Mouse (Mus musculus) stomach, embryonic 15.5 days (tissue): ENCODE data around the gene Aff3. TPM values are rescaled to one million over a fixed set of nuclear protein-coding genes. Genes with fewer than 3 reads are reported as not detected.
A peak's percentile ranks its signal among the peaks of the same experiment; 100 is the strongest.

Source experiments
- ATAC-seq: fragments of 200-750 bp; cut with Nextera tagmentation; 2 replicates; pipeline ENCODE4 v1.8.0; 2017; ENCODE audit warnings: low read depth, moderate number of reproducible peaks, moderate TSS enrichment; ENCODE audit not compliant: insufficient read depth, low FRiP score
- H3K27ac ChIP-seq: fragments of 300-500 bp; sonication (generic); 2 replicates; pipeline ENCODE4 v1.5.1; 2015; ENCODE audit warnings: mild to moderate bottlenecking, inconsistent platforms
- H3K27me3 ChIP-seq: fragments of 300-500 bp; sonication (generic); replicated peaks from 2 replicates; pipeline ENCODE4 v1.6.1; 2015; ENCODE audit warnings: inconsistent platforms
- H3K36me3 ChIP-seq: fragments of 300-500 bp; sonication (generic); 2 replicates; pipeline ENCODE4 v1.6.1; 2015; ENCODE audit warnings: inconsistent platforms
- H3K4me1 ChIP-seq: fragments of 300-500 bp; sonication (generic); 2 replicates; pipeline ENCODE4 v1.6.1; 2015; ENCODE audit warnings: inconsistent platforms
- H3K4me2 ChIP-seq: fragments of 300-500 bp; sonication (generic); 2 replicates; pipeline ENCODE4 v1.6.1; 2015; ENCODE audit warnings: mild to moderate bottlenecking, inconsistent platforms
- H3K4me3 ChIP-seq: fragments of 300-500 bp; sonication (generic); replicated peaks from 2 replicates; pipeline ENCODE4 v1.5.1; 2015; ENCODE audit warnings: inconsistent platforms
- H3K9ac ChIP-seq: fragments of 300-500 bp; sonication (generic); 2 replicates; pipeline ENCODE4 v1.6.1; 2015; ENCODE audit warnings: inconsistent platforms
- H3K9me3 ChIP-seq: fragments of 300-500 bp; sonication (generic); 2 replicates; pipeline ENCODE4 v1.6.1; 2016; ENCODE audit warnings: inconsistent platforms
- WGBS: fragments of 180-500 bp; shearing (Covaris S2); methylation state at CpG from one replicate; pipeline ENCODE4 v1.1.7; 2015; 5-methylcytosine and 5-hydroxymethylcytosine counted together
- polyA plus RNA-seq: library from polyadenylated mRNA; unstranded; fragments of >200 nt; fragmentation: Nextera tagmentation; extraction: Ambion mirVana; gene quantifications from 2 replicates; pipeline ENCODE4 v1.2.1, GENCODE M21; 2015

Gene Aff3
- polyA plus RNA-seq, 1 experiment from 2014 or later: 9.9 TPM

DNA sequence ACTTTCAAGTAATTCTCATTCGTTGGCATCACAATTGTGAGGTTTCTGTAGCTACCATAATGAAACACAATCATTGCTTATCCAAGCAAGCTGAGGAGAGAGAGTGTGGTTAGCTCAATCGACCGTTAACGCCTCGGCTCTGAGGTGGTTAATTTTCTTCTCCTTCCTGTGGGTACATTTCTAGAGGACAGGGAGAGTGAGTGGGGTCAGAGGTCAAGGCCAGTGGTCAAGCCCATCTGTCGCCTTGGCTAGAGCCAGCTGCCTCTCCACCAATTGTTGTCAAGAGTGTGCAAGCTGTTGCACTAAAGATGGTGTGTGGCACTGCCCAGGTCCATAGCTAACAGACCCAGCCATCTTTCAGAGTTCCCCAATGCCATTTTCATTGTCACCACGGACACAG is 14.7 kb downstream of the Aff3 start:
- Histone ChIP-seq H3K4me2 (no peak overlapping the region), H3K9me3 (no peaks in the 10 kb centered on the region), H3K36me3 (no peaks in the 10 kb centered on the region), H3K4me3 (no peak overlapping the region), H3K9ac (no peak overlapping the region), H3K27ac (no peak overlapping the region), H3K4me1 (no peaks in the 10 kb centered on the region), H3K27me3 (no peaks in the 10 kb centered on the region)
- WGBS: 54% methylated on average over 7 of the region's 7 CpGs
- ATAC-seq: no peak

DNA sequence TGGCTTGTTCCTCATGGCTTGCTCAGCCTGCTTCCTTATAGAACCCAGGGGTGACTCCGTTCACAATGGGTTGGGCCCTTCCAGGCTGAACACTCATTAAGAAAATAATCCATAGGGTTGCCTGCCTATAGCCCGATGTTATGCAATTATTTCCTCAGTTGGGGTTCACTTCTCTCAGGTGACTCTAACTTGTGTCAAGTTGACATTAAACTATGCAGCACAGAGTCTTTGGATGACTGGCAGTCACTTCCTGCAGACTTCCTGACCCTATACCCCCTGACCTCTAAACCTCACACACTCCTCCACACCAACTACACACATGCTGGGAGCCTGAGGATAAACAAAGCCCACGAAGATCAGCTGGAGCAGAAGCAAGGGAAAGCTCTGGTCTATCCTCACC is 15.6 kb downstream of the Aff3 start:
- Histone ChIP-seq H3K9ac (no peak overlapping the region), H3K4me3 (no peak overlapping the region), H3K27ac (no peak overlapping the region), H3K4me2 (no peak overlapping the region), H3K9me3 (no peaks in the 10 kb centered on the region), H3K4me1 (no peaks in the 10 kb centered on the region), H3K36me3 (no peaks in the 10 kb centered on the region), H3K27me3 (no peaks in the 10 kb centered on the region)
- WGBS: 54% methylated on average over 3 of the region's 3 CpGs
- ATAC-seq: no peak

GRCm38 (mm10) chr1:38642288-38642687 is 22.5 kb downstream of the Aff3 start:
- H3K9ac ChIP-seq: no peak overlapping the region
- ATAC-seq: no peak
- WGBS: 52% methylated on average over 4 of the region's 4 CpGs
- no peaks in the 10 kb centered on the region for H3K36me3 ChIP-seq
- H3K4me3 ChIP-seq: no peak overlapping the region
- H3K9me3 ChIP-seq: no peaks in the 10 kb centered on the region
- no peaks in the 10 kb centered on the region for H3K4me1 ChIP-seq
- H3K4me2 ChIP-seq: no peak overlapping the region
- no peak overlapping the region for H3K27ac ChIP-seq
- no peaks in the 10 kb centered on the region for H3K27me3 ChIP-seq

DNA sequence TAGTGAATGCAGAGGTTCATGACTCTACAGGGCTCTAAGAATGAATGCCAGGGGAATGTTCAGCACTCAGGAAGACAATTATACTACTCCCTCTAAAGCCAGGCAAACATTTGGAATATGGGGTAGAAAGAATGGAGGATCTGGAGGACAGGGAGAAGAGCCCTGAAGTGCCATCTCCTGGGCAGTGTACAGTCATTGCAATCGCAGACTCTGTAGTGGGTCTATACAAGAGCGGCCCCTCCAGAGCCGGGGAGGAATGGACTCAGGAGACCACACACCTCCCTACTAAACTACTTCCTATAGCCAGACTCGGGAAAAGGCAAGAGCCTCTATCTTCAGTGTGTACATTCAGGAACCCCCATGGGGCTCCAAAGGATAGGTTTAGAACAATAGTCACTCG is 25.1 kb downstream of the Aff3 start:
- Histone ChIP-seq H3K27me3 (0 out of 2 replicates have a peak, but pooled peaks cover 3% of the 10 kb centered on the region), H3K27ac (no peak overlapping the region), H3K4me3 (no peak overlapping the region), H3K9me3 (no peaks in the 10 kb centered on the region), H3K4me1 (no peaks in the 10 kb centered on the region), H3K4me2 (no peak overlapping the region), H3K9ac (no peak overlapping the region), H3K36me3 (no peaks in the 10 kb centered on the region)
- 67% methylated on average over 5 of the region's 5 CpGs for WGBS
- ATAC-seq: no peak

DNA sequence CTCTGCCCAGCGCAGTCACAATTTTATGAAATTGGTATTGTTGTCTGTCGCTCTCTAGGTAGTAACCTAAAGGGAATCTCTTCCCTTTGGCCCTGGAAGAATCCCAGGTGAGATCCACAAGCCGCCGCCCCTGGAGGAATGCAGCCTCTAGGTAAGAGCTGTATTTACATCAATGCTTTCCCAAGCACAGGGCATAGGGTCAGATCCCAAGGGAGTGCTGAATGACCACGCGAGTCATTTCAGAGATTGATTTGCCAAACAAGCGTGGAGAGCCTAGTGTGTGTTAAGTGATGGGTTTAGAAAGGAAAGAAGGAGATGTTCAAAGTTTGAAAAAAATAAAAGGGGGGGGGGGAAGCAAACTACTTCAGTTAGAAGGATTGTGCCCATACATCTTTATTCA is 29.2 kb downstream of the Aff3 start:
- H3K9ac ChIP-seq: no peak overlapping the region
- H3K4me1 ChIP-seq: no peaks in the 10 kb centered on the region
- no peaks in the 10 kb centered on the region for H3K9me3 ChIP-seq
- 61% methylated on average over 7 of the region's 7 CpGs for WGBS
- no peak overlapping the region for H3K4me3 ChIP-seq
- H3K27ac ChIP-seq: no peak overlapping the region
- no peak overlapping the region for H3K4me2 ChIP-seq
- no peak for ATAC-seq
- no peaks in the 10 kb centered on the region for H3K36me3 ChIP-seq
- H3K27me3 ChIP-seq: 0 out of 2 replicates have a peak, but pooled peaks cover 3% of the 10 kb centered on the region

DNA sequence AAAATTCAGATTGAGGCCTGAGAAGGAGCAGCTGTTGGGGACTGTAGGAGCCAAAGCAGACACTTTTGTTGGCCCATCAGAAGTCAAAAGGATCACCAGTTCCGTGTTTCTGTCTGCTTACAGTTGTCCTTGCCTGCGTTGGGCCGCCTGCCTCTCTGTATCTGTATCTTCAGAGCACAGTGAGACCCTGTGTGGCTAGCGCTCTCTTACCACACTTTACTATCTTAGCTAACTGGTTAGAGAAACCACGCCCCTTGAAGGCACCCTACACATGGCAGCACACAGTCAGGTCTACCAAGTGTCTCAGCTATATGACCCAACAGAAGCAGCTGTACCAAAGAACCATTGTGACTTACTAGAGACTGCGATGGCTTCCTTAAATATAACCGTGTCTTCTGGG is 30.7 kb downstream of the Aff3 start:
- ATAC-seq: no peak
- Histone ChIP-seq H3K9me3 (no peaks in the 10 kb centered on the region), H3K9ac (no peak overlapping the region), H3K4me3 (no peak overlapping the region), H3K4me1 (no peaks in the 10 kb centered on the region), H3K36me3 (no peaks in the 10 kb centered on the region), H3K27me3 (0 out of 2 replicates have a peak, but pooled peaks cover 3% of the 10 kb centered on the region), H3K4me2 (no peak overlapping the region), H3K27ac (no peak overlapping the region)
- 82% methylated on average over 7 of the region's 7 CpGs for WGBS

GRCm38 (mm10) chr1:38632461-38633180 is 32.1 kb downstream of the Aff3 start:
- no peak overlapping the region for H3K9ac ChIP-seq
- H3K27me3 ChIP-seq: peaks cover 9% of the 10 kb centered on the region; the same call in 1 of the 2 replicates
- H3K9me3 ChIP-seq: no peaks in the 10 kb centered on the region
- WGBS: 87% methylated on average over 16 of the region's 16 CpGs
- H3K4me3 ChIP-seq: no peak overlapping the region
- H3K36me3 ChIP-seq: no peaks in the 10 kb centered on the region
- no peak overlapping the region for H3K27ac ChIP-seq
- H3K4me2 ChIP-seq: no peak overlapping the region
- peaks cover 6% of the 10 kb centered on the region; the same call in 1 of the 2 replicates for H3K4me1 ChIP-seq
- no peak for ATAC-seq

DNA sequence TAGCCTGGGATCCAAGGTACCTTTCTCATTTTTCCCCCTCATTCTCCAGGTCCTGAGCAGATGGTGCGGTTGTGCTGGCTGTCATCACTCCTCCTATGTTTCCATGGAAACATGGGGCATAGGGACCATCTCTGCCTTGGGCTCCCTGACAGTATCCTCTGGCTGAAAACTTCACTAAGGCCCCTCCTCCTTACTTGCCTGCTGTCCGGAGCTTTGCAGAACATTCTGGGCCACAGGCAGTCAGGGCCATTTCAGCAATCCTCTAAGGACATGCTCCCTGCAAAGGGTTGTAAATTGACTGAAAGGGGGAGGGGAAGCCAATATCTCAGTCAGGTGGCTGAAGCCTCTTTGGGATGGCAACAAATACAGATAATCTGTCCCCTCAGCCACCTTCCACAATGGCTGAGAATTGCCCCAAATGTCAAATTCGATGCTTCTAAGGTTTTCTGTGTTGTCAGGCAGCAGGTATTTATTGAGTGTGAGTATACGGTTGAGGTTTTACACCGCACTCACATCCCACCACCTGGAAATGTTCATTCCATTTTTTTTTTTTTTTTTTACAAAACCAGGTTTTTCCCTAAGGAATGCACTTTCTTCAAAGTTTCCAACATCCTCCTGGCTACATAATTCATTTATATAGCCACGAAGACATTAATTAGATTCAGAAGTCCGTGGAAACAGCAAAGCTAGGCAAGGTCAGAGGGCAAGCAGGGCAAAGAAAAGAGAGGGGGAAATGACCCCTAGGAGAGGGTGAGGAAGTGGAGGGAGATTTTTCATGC is 33.1 kb downstream of the Aff3 start:
- ATAC-seq: no peak
- H3K9ac ChIP-seq: no peak overlapping the region
- no peak overlapping the region for H3K4me2 ChIP-seq
- H3K27me3 ChIP-seq: peaks cover 9% of the 10 kb centered on the region; the same call in 1 of the 2 replicates
- H3K4me3 ChIP-seq: no peak overlapping the region
- no peak overlapping the region for H3K27ac ChIP-seq
- peaks cover 6% of the 10 kb centered on the region; the same call in 1 of the 2 replicates for H3K4me1 ChIP-seq
- H3K9me3 ChIP-seq: no peaks in the 10 kb centered on the region
- no peaks in the 10 kb centered on the region for H3K36me3 ChIP-seq
- WGBS: 38% methylated on average over 7 of the region's 7 CpGs

GRCm38 (mm10) chr1:38628901-38629585 is 35.7 kb downstream of the Aff3 start:
- ATAC-seq: peak; percentile 25; the same call in 1 of the 2 replicates
- Histone ChIP-seq H3K4me2 (peak overlapping the region; percentile 9; the same call in 1 of the 2 replicates), H3K36me3 (no peaks in the 10 kb centered on the region), H3K9ac (no peak overlapping the region), H3K27ac (peak overlapping the region; percentile 86), H3K4me3 (no peak overlapping the region), H3K4me1 (peaks cover 8% of the 10 kb centered on the region; the same call in 1 of the 2 replicates), H3K27me3 (peaks cover 16% of the 10 kb centered on the region; the same call in 1 of the 2 replicates), H3K9me3 (no peaks in the 10 kb centered on the region)
- WGBS: 16% methylated on average over 11 of the region's 11 CpGs

- Histone ChIP-seq H3K27ac (peak overlapping the region; percentile 86), H3K9me3 (no peaks in the 10 kb centered on the region), H3K27me3 (peaks cover 16% of the 10 kb centered on the region; the same call in 1 of the 2 replicates), H3K4me1 (peaks cover 8% of the 10 kb centered on the region; the same call in 1 of the 2 replicates), H3K9ac (no peak overlapping the region), H3K36me3 (no peaks in the 10 kb centered on the region), H3K4me2 (peak overlapping the region; percentile 75), H3K4me3 (peak overlapping the region; percentile 75)
- 35% methylated on average over 8 of the region's 8 CpGs for WGBS
- ATAC-seq: no peak; the same call in 1 of the 2 replicates
These were observed 36.3 kb downstream of the Aff3 start for GRCm38 (mm10) chr1:38628426-38628825.

DNA sequence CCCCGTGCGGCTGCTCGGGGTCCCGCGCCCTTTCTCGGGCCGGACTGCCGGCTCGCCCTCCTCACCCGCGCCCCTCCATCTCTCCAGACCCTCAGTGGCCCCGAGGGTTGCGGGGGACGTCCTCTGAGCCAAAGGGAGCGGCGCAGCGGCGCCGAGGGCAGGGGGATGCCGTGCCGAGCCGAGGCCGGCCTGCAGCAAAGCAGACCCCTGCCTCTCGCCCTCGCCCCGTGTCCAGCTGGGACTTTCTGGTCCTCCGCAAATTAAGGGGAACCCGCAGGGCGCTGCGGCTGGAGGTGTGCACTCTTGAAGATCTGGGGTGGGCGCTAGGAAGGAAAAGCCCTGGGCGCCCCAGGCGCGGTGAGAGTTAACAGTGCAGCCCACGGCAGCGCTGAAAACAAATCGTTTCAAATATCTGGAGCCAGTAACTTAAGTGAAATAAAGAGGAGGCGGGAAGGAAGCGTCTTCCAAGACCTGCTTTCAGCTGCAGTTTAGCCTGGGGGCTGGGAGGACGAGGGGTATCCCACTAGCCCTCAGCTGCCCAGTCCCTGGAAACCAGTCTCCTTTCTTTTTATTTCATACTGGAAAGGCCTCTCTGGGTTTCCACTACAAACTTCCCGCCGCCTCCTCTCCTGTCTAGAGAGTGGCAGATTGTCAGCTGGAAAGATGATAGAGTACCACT is 36.9 kb downstream of the Aff3 start:
- H3K27ac ChIP-seq: peak overlapping the region; percentile 86

More for the DNA sequence above, 36.9 kb downstream of the Aff3 start:
- H3K4me3 ChIP-seq: peak overlapping the region; percentile 75
- peak; percentile 24; the same call in 1 of the 2 replicates for ATAC-seq
- H3K4me1 ChIP-seq: peaks cover 8% of the 10 kb centered on the region; the same call in 1 of the 2 replicates
- no peaks in the 10 kb centered on the region for H3K9me3 ChIP-seq
- H3K36me3 ChIP-seq: no peaks in the 10 kb centered on the region
- peaks cover 16% of the 10 kb centered on the region; the same call in 1 of the 2 replicates for H3K27me3 ChIP-seq
- WGBS: 1% methylated on average over 40 of the region's 42 CpGs
- H3K4me2 ChIP-seq: peak overlapping the region; percentile 75
- peak overlapping the region; percentile 55 for H3K9ac ChIP-seq
